In genomic region chr11:61155727-61156126, GRCm38 (mm10) we compare ENCODE assay signal across 10 mouse cellular contexts. TPM values are rescaled to one million over a fixed set of nuclear protein-coding genes. Genes with fewer than 3 reads are reported as not detected.
A peak's percentile ranks its signal among the peaks of the same experiment; 100 is the strongest.
DNase-seq lines count a peak whose midpoint lies in the region; ATAC-seq and TF ChIP-seq lines count a peak whose summit lies in the region.
"Had no signal": no experiment of that assay in that cellular context is flagged by ENCODE, and none has a peak within 500 bp of the region (broad histone marks: within the 10 kb centered on the region; RNA-seq: fewer than 3 reads in every experiment).

No protein-coding gene starts in this region.

- H3K4me1 ChIP-seq in heart, adult 2 months (ENCODE audit: control insufficient read depth, insufficient read depth, low read length): peaks cover 2% of the 10 kb centered on the region; the same call in 1 of the 2 replicates
- no peaks in the 10 kb centered on the region for H3K4me1 ChIP-seq in heart, embryonic 10.5 days
- H3K4me1 ChIP-seq in midbrain, embryonic 13.5 days (replicated peaks): 0 out of 2 replicates have a peak, but pooled peaks cover 3% of the 10 kb centered on the region

- no peak for ATAC-seq in midbrain, embryonic 13.5 days

- TF ChIP-seq CTCF in heart, adult 2 months (IDR thresholded peaks at IDR 0.05): peak; percentile 52

- TF ChIP-seq EP300 in heart, adult 2 months (IDR thresholded peaks at IDR 0.05; ENCODE audit: insufficient read depth, low read depth, low read length): no peak

- no peak overlapping the region for H3K4me2 ChIP-seq in midbrain, embryonic 13.5 days (replicated peaks)

- intact Hi-C loops in heart, adult 2 months (cut with DNase I): loop anchor here (2.0 kb wide), 1 partner anchor 51 kb away; no protein-coding TSS in a partner anchor

- H3K9me3 ChIP-seq in heart, embryonic 10.5 days: no peaks in the 10 kb centered on the region
- H3K9me3 ChIP-seq in midbrain, embryonic 13.5 days: no peaks in the 10 kb centered on the region

- H3K27ac ChIP-seq in heart, adult 2 months: no peak overlapping the region
- no peak overlapping the region for H3K27ac ChIP-seq in heart, embryonic 10.5 days
- no peak overlapping the region for H3K27ac ChIP-seq in midbrain, embryonic 13.5 days
- H3K27ac ChIP-seq: macrophage had no signal

- no peak overlapping the region for H3K4me3 ChIP-seq in heart, adult 2 months
- H3K4me3 ChIP-seq in heart, embryonic 10.5 days: no peak overlapping the region
- H3K4me3 ChIP-seq in midbrain, embryonic 13.5 days (replicated peaks): no peak overlapping the region

- no peak for TF ChIP-seq POLR2A in heart, adult 2 months (IDR thresholded peaks at IDR 0.05; ENCODE audit: insufficient read depth, low read depth, low read length)

- H3K36me3 ChIP-seq in heart, adult 2 months (ENCODE audit: control insufficient read depth, insufficient read depth, low read length): no peaks in the 10 kb centered on the region
- H3K36me3 ChIP-seq in heart, embryonic 10.5 days: peaks cover 96% of the 10 kb centered on the region
- peaks cover 99% of the 10 kb centered on the region for H3K36me3 ChIP-seq in midbrain, embryonic 13.5 days

- H3K27me3 ChIP-seq in heart, adult 2 months (ENCODE audit: control insufficient read depth, insufficient read depth, low read length): no peaks in the 10 kb centered on the region
- no peaks in the 10 kb centered on the region for H3K27me3 ChIP-seq in heart, embryonic 10.5 days (ENCODE audit: insufficient read depth, poor library complexity, severe bottlenecking)
- H3K27me3 ChIP-seq in midbrain, embryonic 13.5 days: no peaks in the 10 kb centered on the region

- peak in 1 of 2 experiments; percentile 28 for DNase-seq in heart, adult 2 months
- DNase-seq in heart, embryonic 10.5 days (ENCODE audit: low spot score): no peak
- DNase-seq in 416B (ENCODE audit: low read depth): peak; percentile 66
- peak; percentile 71 for DNase-seq in MN1 (ENCODE audit: low spot score)
- peak; percentile 37 to 60 for DNase-seq in kidney, postnatal 4 days
- peak; percentile 60 to 63 for DNase-seq in right cerebral cortex, postnatal 10 days (ENCODE audit: low spot score in 2 of 2)
- DNase-seq in ovary, postnatal 10 days (ENCODE audit: low spot score): no peak

- H3K9ac ChIP-seq in heart, adult 2 months (ENCODE audit: low read depth, low read length): no peak overlapping the region
- no peak overlapping the region for H3K9ac ChIP-seq in midbrain, embryonic 13.5 days (replicated peaks)

- WGBS in heart, adult 2 months: 38% methylated on average over 2 of the region's 2 CpGs
- WGBS in heart, embryonic 10.5 days: 78% methylated on average over 2 of the region's 2 CpGs
- WGBS in midbrain, embryonic 13.5 days: 93% methylated on average over 2 of the region's 2 CpGs

- no peaks in the 10 kb centered on the region for H3K79me2 ChIP-seq in heart, adult 2 months (replicated peaks; ENCODE audit: control insufficient read depth, insufficient read depth, low read length)

RNA-seq across cellular contexts. Expression of gene Usp22, which starts 19.1 kb away (rescaled TPM):
- 10 to 100 TPM; 21.7 to 27.1 TPM for total RNA-seq in heart, adult 2 months (2021)
- polyA plus RNA-seq in heart, adult 2 months (2012; rRNA removed): 22.6 and 26.7 TPM in 2 replicates
- polyA plus RNA-seq in heart, embryonic 10.5 days (2016; fragmentation: Nextera tagmentation; extraction: Ambion mirVana): 105 and 106 TPM in 2 replicates
- 368 and 370 TPM in 2 replicates for polyA plus RNA-seq in midbrain, embryonic 13.5 days (2015; fragmentation: Nextera tagmentation; extraction: Ambion mirVana)

RNA-seq across cellular contexts. Expression of gene Tnfrsf13b, which starts 29.2 kb away (rescaled TPM):
- under 1 TPM; 0.25 to 0.70 TPM for total RNA-seq in heart, adult 2 months (2021)
- polyA plus RNA-seq in heart, adult 2 months (2012; rRNA removed): 1.5 and 4.4 TPM in 2 replicates
- polyA plus RNA-seq in heart, embryonic 10.5 days (2016; fragmentation: Nextera tagmentation; extraction: Ambion mirVana): 1.1 and 1.2 TPM in 2 replicates
- 0.77 and 1.0 TPM in 2 replicates for polyA plus RNA-seq in midbrain, embryonic 13.5 days (2015; fragmentation: Nextera tagmentation; extraction: Ambion mirVana)

RNA-seq across cellular contexts. Expression of gene Aldh3a1, which starts 51.6 kb away (rescaled TPM):
- 1 to 10 TPM; 1.0 to 1.6 TPM for total RNA-seq in heart, adult 2 months (2021)
- 1.1 and 3.3 TPM in 2 replicates for polyA plus RNA-seq in heart, adult 2 months (2012; rRNA removed)
- not detected in 2 replicates for polyA plus RNA-seq in heart, embryonic 10.5 days (2016; fragmentation: Nextera tagmentation; extraction: Ambion mirVana)
- polyA plus RNA-seq in midbrain, embryonic 13.5 days (2015; fragmentation: Nextera tagmentation; extraction: Ambion mirVana): not detected in 2 replicates
- total RNA-seq: adrenal gland, postnatal 4 days had no signal
- polyA plus RNA-seq: macrophage had no signal

Comparison
In these comparisons a context has a peak if more than half of its experiments do, and no peak if none do; other contexts are left out.
1. DNase-seq: peak in 416B (single experiment), MN1 (single experiment), kidney, postnatal 4 days (2 of 2) and right cerebral cortex, postnatal 10 days (2 of 2); none in heart, embryonic 10.5 days (single experiment) and ovary, postnatal 10 days (single experiment).